Mouse (Mus musculus) neural tube, embryonic 12.5 days (tissue): ENCODE measurements around the gene 4931406C07Rik. TPM values are rescaled to one million over a fixed set of nuclear protein-coding genes. Genes with fewer than 3 reads are reported as not detected.

Experiments used
- ATAC-seq: fragments of 200-750 bp; cut with Nextera tagmentation; 2 replicates; pipeline ENCODE4 v1.8.0; 2017; ENCODE audit warnings: low read depth, mild to moderate bottlenecking, moderate TSS enrichment, moderate library complexity; ENCODE audit not compliant: low FRiP score
- H3K27ac ChIP-seq: fragments of 300-500 bp; sonication (generic); 2 replicates; pipeline ENCODE4 v1.5.1; 2016
- H3K27me3 ChIP-seq: fragments of 300-500 bp; sonication (generic); replicated peaks from 2 replicates; pipeline ENCODE4 v1.6.1; 2016; ENCODE audit warnings: mild to moderate bottlenecking
- H3K36me3 ChIP-seq: fragments of 300-500 bp; sonication (generic); 2 replicates; pipeline ENCODE4 v1.6.1; 2016; ENCODE audit warnings: mild to moderate bottlenecking
- H3K4me1 ChIP-seq: fragments of 300-500 bp; sonication (generic); 2 replicates; pipeline ENCODE4 v1.6.1; 2016
- H3K4me2 ChIP-seq: fragments of 300-500 bp; sonication (generic); replicated peaks from 2 replicates; pipeline ENCODE4 v1.6.1; 2016; ENCODE audit warnings: mild to moderate bottlenecking
- H3K4me3 ChIP-seq: fragments of 300-500 bp; sonication (generic); 2 replicates; pipeline ENCODE4 v1.5.1; 2016
- H3K9ac ChIP-seq: fragments of 300-500 bp; sonication (generic); 2 replicates; pipeline ENCODE4 v1.6.1; 2016; ENCODE audit warnings: mild to moderate bottlenecking
- H3K9me3 ChIP-seq: fragments of 300-500 bp; sonication (generic); 2 replicates; pipeline ENCODE4 v1.6.1; 2016; ENCODE audit warnings: mild to moderate bottlenecking
- WGBS: fragments of 180-500 bp; shearing (Covaris S2); methylation state at CpG from one replicate; pipeline ENCODE4 v1.1.7; 2016; 5-methylcytosine and 5-hydroxymethylcytosine counted together
- microRNA-seq: library from miRNA; unstranded; fragments of <30 nt; microRNA quantifications from one replicate; pipeline ENCODE4, GENCODE M21; 2017
- polyA plus RNA-seq: library from polyadenylated mRNA; unstranded; fragments of >200 nt; fragmentation: Nextera tagmentation; extraction: Ambion mirVana; gene quantifications from 2 replicates; pipeline ENCODE4 v1.2.1, GENCODE M21; 2016

4931406C07Rik gene
- polyA plus RNA-seq, 1 experiment from 2014 or later = 9.8 TPM

DNA sequence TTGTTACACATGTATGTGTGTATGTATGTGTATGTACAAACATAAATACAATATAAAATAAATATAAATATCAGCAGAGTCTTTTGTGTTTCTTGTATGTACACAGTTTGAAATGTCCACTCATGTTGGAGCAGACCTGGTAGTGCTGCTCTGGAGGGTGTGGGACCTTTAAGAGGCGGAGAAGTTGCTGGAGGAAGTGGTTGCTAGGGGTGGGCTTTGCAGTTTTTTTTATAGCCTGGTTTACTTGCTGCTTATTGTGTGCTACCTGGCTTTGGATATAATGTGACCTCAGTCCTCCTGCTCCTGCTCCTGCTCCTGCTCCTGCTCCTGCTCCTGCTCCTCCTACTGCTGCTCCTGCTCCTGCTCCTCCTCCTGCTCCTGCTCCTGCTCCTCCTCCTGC lies 72.6 kb downstream of the 4931406C07Rik start:
- H3K9me3 ChIP-seq = no peaks in the 10 kb centered on the region
- H3K27me3 ChIP-seq = no peaks in the 10 kb centered on the region
- H3K9ac ChIP-seq = no peak overlapping the region
- peaks cover 4% of the 10 kb centered on the region; the same call in 1 of the 2 replicates for H3K4me1 ChIP-seq
- 93% methylated on average over 1 of the region's 1 CpGs for WGBS
- no peak overlapping the region for H3K27ac ChIP-seq
- no peak overlapping the region for H3K4me2 ChIP-seq
- ATAC-seq = no peak
- no peaks in the 10 kb centered on the region for H3K36me3 ChIP-seq
- no peak overlapping the region for H3K4me3 ChIP-seq

Small RNA genes lying within 50 kb of the gene (microRNA-seq; reads per million reads assigned to microRNA genes)
- gene Gm49349 = not detected
- not detected for gene mmu-mir-7650

Other genes starting within 250 kb of the 4931406C07Rik start
- not detected in 2 replicates for gene Hephl1, start 194.3 kb downstream of the 4931406C07Rik start, polyA plus RNA-seq
- gene Vstm5, start 67.4 kb downstream of the 4931406C07Rik start, polyA plus RNA-seq = 6.3 and 8.4 TPM in 2 replicates
- gene Med17, start 26.5 kb downstream of the 4931406C07Rik start, polyA plus RNA-seq = 43.4 and 46.7 TPM in 2 replicates
- gene Taf1d, start 234 bp downstream of the 4931406C07Rik start, polyA plus RNA-seq = 59.1 and 59.3 TPM in 2 replicates
- 21.5 and 21.9 TPM in 2 replicates for gene Cep295, start 51.3 kb upstream of the 4931406C07Rik start, polyA plus RNA-seq
- 0.91 and 1.4 TPM in 2 replicates for gene Smco4, start 187.0 kb upstream of the 4931406C07Rik start, polyA plus RNA-seq